Mouse (Mus musculus) spleen, postnatal 0 days (tissue): ENCODE measurements around the gene Aldh9a1. TPM values are rescaled to one million over a fixed set of nuclear protein-coding genes. Genes with fewer than 3 reads are reported as not detected.

ENCODE experiments used
- polyA plus RNA-seq: library from polyadenylated mRNA; unstranded; fragments of >200 nt; fragmentation: Nextera tagmentation; extraction: Ambion mirVana; gene quantifications from 2 replicates; pipeline ENCODE4 v1.2.1, GENCODE M21; 2015

The Aldh9a1 gene
- 55.5 and 59.5 TPM in 2 replicates for polyA plus RNA-seq

GRCm38 (mm10) chr1:167349815-167350596 lies at the start of gene Aldh9a1:
TSS of gene Aldh9a1 (plus strand) at chr1:167349991.

GRCm38 (mm10) chr1:167308261-167309054 lies 41.3 kb upstream of the Aldh9a1 start, which contains the start of gene Tmco1:
TSS of gene Tmco1 (plus strand) at chr1:167308378.

GRCm38 (mm10) chr1:167393683-167394492 lies 44.1 kb downstream of the Aldh9a1 start, which contains the start of gene Mgst3:
TSS of gene Mgst3 (minus strand) at chr1:167393841.

Other genes starting within 250 kb of the Aldh9a1 start
- 54.7 and 63.5 TPM in 2 replicates for gene Uck2, start 64.7 kb upstream of the Aldh9a1 start, polyA plus RNA-seq
- gene Tmco1, start 41.6 kb upstream of the Aldh9a1 start, polyA plus RNA-seq = 62.8 and 67.8 TPM in 2 replicates
- 305 and 381 TPM in 2 replicates for gene Mgst3, start 43.9 kb downstream of the Aldh9a1 start, polyA plus RNA-seq
- 0.11 and 0.18 TPM in 2 replicates for gene Lrrc52, start 116.8 kb downstream of the Aldh9a1 start, polyA plus RNA-seq
- gene Rxrg, start 248.4 kb downstream of the Aldh9a1 start, polyA plus RNA-seq = 0.18 and 0.19 TPM in 2 replicates